Mouse (Mus musculus) hindlimb bud, embryonic 11.5 days (tissue): Measurements from ENCODE around the gene Nampt.
A peak's percentile ranks its signal among the peaks of the same experiment; 100 is the strongest.

Experiments
- DNase-seq: peaks from one replicate; pipeline ENCODE4 v3.0.0-alpha.2; 2012; ENCODE audit warnings: low read depth, low spot score; ENCODE audit errors: extremely low spot score

Nampt gene

DNA sequence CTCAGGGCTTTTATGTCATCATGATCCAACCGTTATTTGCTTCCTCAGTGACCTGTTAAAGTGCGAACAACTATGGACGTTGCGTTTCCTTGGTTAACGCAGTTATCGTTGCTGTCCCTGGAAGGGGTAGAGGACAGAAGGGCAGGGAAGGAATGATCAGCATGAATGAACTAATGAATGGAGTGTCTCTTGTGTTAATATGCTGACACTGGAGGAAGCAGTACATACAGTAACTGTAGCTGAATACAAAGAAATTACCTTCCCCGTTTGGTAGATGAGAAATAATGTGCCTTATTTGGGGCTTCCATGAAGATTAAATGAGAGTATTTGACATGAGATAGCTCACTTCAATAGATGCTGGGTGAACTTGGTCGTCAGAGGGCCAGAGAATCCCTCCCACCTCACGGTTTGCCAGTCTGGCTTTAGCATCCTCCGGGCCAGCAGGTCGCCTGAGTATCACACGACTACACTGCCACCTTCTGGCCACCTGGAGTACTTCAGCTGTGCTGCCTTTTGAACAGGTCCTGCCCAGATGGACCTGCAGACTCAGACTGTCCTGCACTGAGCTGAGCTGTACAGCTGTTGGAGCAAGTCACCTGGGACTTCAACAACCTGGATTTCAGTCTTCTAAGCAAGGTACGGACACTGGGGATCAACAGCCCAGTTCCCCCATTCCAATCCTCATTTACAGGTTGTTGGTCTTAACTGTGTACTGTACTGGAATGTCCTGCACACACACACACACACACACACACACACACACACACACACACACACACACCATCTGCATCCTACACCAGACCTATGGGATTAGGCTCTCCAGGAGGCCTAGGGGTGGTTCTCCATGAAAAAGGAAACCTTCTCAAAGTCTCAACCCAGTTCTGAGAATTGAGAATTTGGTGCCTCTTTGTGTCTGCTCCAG is 78.1 kb downstream of the Nampt start:
- DNase-seq = peak; percentile 78

- no peak for DNase-seq
These were observed 81.7 kb downstream of the Nampt start for GRCm38 (mm10) chr12:32901005-32901404.
